ENCODE assay signal across 24 mouse cellular contexts in the genomic region with DNA sequence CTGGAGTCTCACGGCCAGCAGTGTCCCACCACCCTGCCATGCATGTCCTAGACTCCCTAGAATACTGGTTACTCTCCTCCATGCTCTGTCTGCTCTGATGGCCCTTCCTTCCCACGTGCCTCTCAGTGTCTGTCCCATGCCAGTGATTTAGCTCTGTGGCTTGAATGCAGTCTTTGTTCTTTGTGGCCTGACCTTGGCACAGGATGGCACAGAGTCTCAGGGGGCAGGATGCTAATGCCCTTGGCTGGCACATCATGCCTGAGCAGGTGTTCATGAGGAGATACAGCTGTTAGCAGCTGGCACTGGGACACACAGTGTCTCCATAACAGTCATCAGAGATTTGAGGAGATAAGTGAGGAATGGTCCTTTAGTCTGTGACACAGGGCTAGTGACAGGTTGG. TPM values are rescaled to one million over a fixed set of nuclear protein-coding genes. Genes with fewer than 3 reads are reported as not detected.
DNase-seq lines count a peak whose midpoint lies in the region; ATAC-seq and TF ChIP-seq lines count a peak whose summit lies in the region.
"Had no signal": no experiment of that assay in that cellular context is flagged by ENCODE, and none has a peak within 500 bp of the region (broad histone marks: within the 10 kb centered on the region; RNA-seq: fewer than 3 reads in every experiment).

No protein-coding gene starts in this region.

- H3K36me3 ChIP-seq in forebrain, embryonic 10.5 days (replicated peaks): peaks cover 95% of the 10 kb centered on the region
- H3K36me3 ChIP-seq in forebrain, embryonic 15.5 days: peaks cover 16% of the 10 kb centered on the region
- peaks cover 92% of the 10 kb centered on the region for H3K36me3 ChIP-seq in midbrain, embryonic 12.5 days
- H3K36me3 ChIP-seq in midbrain, embryonic 11.5 days (ENCODE audit: control insufficient read depth, insufficient read depth, low read length): peaks cover 23% of the 10 kb centered on the region
- no peaks in the 10 kb centered on the region for H3K36me3 ChIP-seq in liver, postnatal 0 days (replicated peaks; ENCODE audit: insufficient read depth, low read length)

- WGBS in forebrain, embryonic 10.5 days: 85% methylated on average over 2 of the region's 2 CpGs
- 70% methylated on average over 2 of the region's 2 CpGs for WGBS in forebrain, embryonic 15.5 days
- 67% methylated on average over 2 of the region's 2 CpGs for WGBS in midbrain, embryonic 12.5 days
- 66% methylated on average over 2 of the region's 2 CpGs for WGBS in midbrain, embryonic 11.5 days
- WGBS in liver, postnatal 0 days (ENCODE audit: insufficient replicate concordance): 63% methylated on average over 2 of the region's 2 CpGs

- H3K4me2 ChIP-seq in forebrain, embryonic 15.5 days (replicated peaks): no peak overlapping the region
- H3K4me2 ChIP-seq in midbrain, embryonic 12.5 days (replicated peaks): no peak overlapping the region
- no peak overlapping the region for H3K4me2 ChIP-seq in midbrain, embryonic 11.5 days
- no peak overlapping the region for H3K4me2 ChIP-seq in liver, postnatal 0 days (ENCODE audit: low read depth, low read length)
- H3K4me2 ChIP-seq: forebrain, embryonic 13.5 days; heart, embryonic 11.5 days; hindbrain, embryonic 15.5 days; neural tube, embryonic 13.5 days had no signal

- H3K9me3 ChIP-seq in forebrain, embryonic 10.5 days: no peaks in the 10 kb centered on the region
- no peaks in the 10 kb centered on the region for H3K9me3 ChIP-seq in forebrain, embryonic 15.5 days
- H3K9me3 ChIP-seq in midbrain, embryonic 12.5 days: no peaks in the 10 kb centered on the region
- H3K9me3 ChIP-seq in midbrain, embryonic 11.5 days (ENCODE audit: control insufficient read depth, low read length): no peaks in the 10 kb centered on the region
- no peaks in the 10 kb centered on the region for H3K9me3 ChIP-seq in liver, postnatal 0 days (ENCODE audit: low read length)
- H3K9me3 ChIP-seq: forebrain, embryonic 13.5 days; hindbrain, embryonic 15.5 days; neural tube, embryonic 13.5 days had no signal

- TF ChIP-seq CTCF in liver, postnatal 0 days (IDR thresholded peaks at IDR 0.05; ENCODE audit: low read depth): no peak

- no peak overlapping the region for H3K9ac ChIP-seq in forebrain, embryonic 15.5 days (replicated peaks)
- 0 out of 2 replicates have a peak overlapping the region, but pooled peaks have one; percentile 20 for H3K9ac ChIP-seq in midbrain, embryonic 12.5 days (replicated peaks)
- no peak overlapping the region for H3K9ac ChIP-seq in midbrain, embryonic 11.5 days (ENCODE audit: low read length)
- H3K9ac ChIP-seq in liver, postnatal 0 days (replicated peaks): no peak overlapping the region
- H3K9ac ChIP-seq: forebrain, embryonic 13.5 days; hindbrain, embryonic 15.5 days; neural tube, embryonic 13.5 days had no signal

- H3K4me3 ChIP-seq in forebrain, embryonic 10.5 days: no peak overlapping the region
- no peak overlapping the region for H3K4me3 ChIP-seq in forebrain, embryonic 15.5 days
- no peak overlapping the region for H3K4me3 ChIP-seq in midbrain, embryonic 12.5 days
- no peak overlapping the region for H3K4me3 ChIP-seq in midbrain, embryonic 11.5 days (ENCODE audit: low read depth, low read length)
- no peak overlapping the region for H3K4me3 ChIP-seq in liver, postnatal 0 days (ENCODE audit: low read depth, low read length)
- H3K4me3 ChIP-seq: forebrain, embryonic 13.5 days; hindbrain, embryonic 15.5 days; neural tube, embryonic 13.5 days had no signal

- no peak for TF ChIP-seq EP300 in liver, postnatal 0 days (IDR thresholded peaks at IDR 0.05; ENCODE audit: low read depth)

- no peak for ATAC-seq in forebrain, embryonic 15.5 days (replicated peaks)
- no peak for ATAC-seq in midbrain, embryonic 12.5 days (ENCODE audit: low FRiP score, low read depth)
- no peak for ATAC-seq in midbrain, embryonic 11.5 days (ENCODE audit: low FRiP score)
- ATAC-seq in liver, postnatal 0 days: no peak
- ATAC-seq: forebrain, embryonic 13.5 days had no signal

- peaks cover 30% of the 10 kb centered on the region for H3K4me1 ChIP-seq in forebrain, embryonic 10.5 days
- peaks cover 22% of the 10 kb centered on the region; the same call in 1 of the 2 replicates for H3K4me1 ChIP-seq in forebrain, embryonic 15.5 days
- peaks cover 27% of the 10 kb centered on the region for H3K4me1 ChIP-seq in midbrain, embryonic 12.5 days
- H3K4me1 ChIP-seq in midbrain, embryonic 11.5 days (ENCODE audit: control insufficient read depth, insufficient read depth, low read length): peaks cover 17% of the 10 kb centered on the region
- no peaks in the 10 kb centered on the region for H3K4me1 ChIP-seq in liver, postnatal 0 days (ENCODE audit: insufficient read depth)

- H3K27me3 ChIP-seq in forebrain, embryonic 10.5 days (ENCODE audit: poor library complexity, severe bottlenecking): no peaks in the 10 kb centered on the region
- no peaks in the 10 kb centered on the region for H3K27me3 ChIP-seq in forebrain, embryonic 15.5 days
- no peaks in the 10 kb centered on the region; the same call in 1 of the 2 replicates for H3K27me3 ChIP-seq in midbrain, embryonic 12.5 days
- no peaks in the 10 kb centered on the region for H3K27me3 ChIP-seq in midbrain, embryonic 11.5 days (ENCODE audit: control insufficient read depth, insufficient read depth, low read length)
- H3K27me3 ChIP-seq in liver, postnatal 0 days (ENCODE audit: insufficient read depth, low read length): no peaks in the 10 kb centered on the region
- H3K27me3 ChIP-seq: forebrain, embryonic 13.5 days; hindbrain, embryonic 15.5 days; neural tube, embryonic 13.5 days had no signal

- H3K27ac ChIP-seq in forebrain, embryonic 10.5 days: 0 out of 2 replicates have a peak overlapping the region, but pooled peaks have one; percentile 35
- H3K27ac ChIP-seq in forebrain, embryonic 15.5 days (replicated peaks): no peak overlapping the region
- no peak overlapping the region for H3K27ac ChIP-seq in midbrain, embryonic 12.5 days (replicated peaks)
- no peak overlapping the region for H3K27ac ChIP-seq in midbrain, embryonic 11.5 days (ENCODE audit: low read depth, low read length)
- H3K27ac ChIP-seq in liver, postnatal 0 days (ENCODE audit: low read depth): no peak overlapping the region
- H3K27ac ChIP-seq: forebrain, embryonic 13.5 days; hindbrain, embryonic 15.5 days; neural tube, embryonic 13.5 days; stomach, postnatal 0 days had no signal

- DNase-seq in forebrain, embryonic 10.5 days (ENCODE audit: extremely low spot score, low spot score): no peak
- peak; percentile 75 for DNase-seq in layer of hippocampus, adult 11-12 months (ENCODE audit: low spot score)
- DNase-seq in layer of hippocampus, postnatal 25 days (ENCODE audit: extremely low spot score in 1 of 2, low spot score in 1 of 2): no peak
- DNase-seq in midbrain, embryonic 11.5 days (ENCODE audit: low spot score, missing footprints): no peak
- DNase-seq in layer of hippocampus, adult 9-11 months: peak; percentile 91
- DNase-seq in liver, postnatal 0 days: no peak
- DNase-seq: cerebellum, postnatal 14 days; gastrocnemius, postnatal 36 days; heart, postnatal 14 days; kidney, adult 18-20 months; kidney, postnatal 10 days; liver; lung, adult 18-20 months; lung, postnatal 36 days; right cerebral cortex, postnatal 14 days; thymus, postnatal 36 days had no signal

RNA-seq across cellular contexts. Expression of a gene that starts 20.8 kb away (rescaled TPM):
- polyA plus RNA-seq in forebrain, embryonic 10.5 days (2016; fragmentation: Nextera tagmentation; extraction: Ambion mirVana): 41.0 and 47.5 TPM in 2 replicates
- polyA plus RNA-seq in forebrain, embryonic 15.5 days (2015; fragmentation: Nextera tagmentation; extraction: Ambion mirVana): 52.2 and 58.4 TPM in 2 replicates
- 100 to 1,000 TPM; 117 to 124 TPM for total RNA-seq in layer of hippocampus, postnatal 25 days (2021)
- polyA plus RNA-seq in midbrain, embryonic 12.5 days (2016; fragmentation: Nextera tagmentation; extraction: Ambion mirVana): 94.6 and 109 TPM in 2 replicates
- polyA plus RNA-seq in midbrain, embryonic 11.5 days (2014; fragmentation: Nextera tagmentation; extraction: Ambion mirVana): 44.1 and 54.4 TPM in 2 replicates
- 0.25 and 0.27 TPM in 2 replicates for polyA plus RNA-seq in liver, postnatal 0 days (2015; fragmentation: Nextera tagmentation; extraction: Ambion mirVana)
- total RNA-seq: MEL had no signal

Comparison
In these comparisons a context has a peak if more than half of its experiments do, and no peak if none do; other contexts are left out.
1. DNase-seq: peak in layer of hippocampus, adult 11-12 months (single experiment) and layer of hippocampus, adult 9-11 months (single experiment); none in forebrain, embryonic 10.5 days (single experiment), layer of hippocampus, postnatal 25 days (0 of 2), midbrain, embryonic 11.5 days (single experiment) and liver, postnatal 0 days (single experiment).
2. RNA of a gene that starts 20.8 kb away (polyA plus RNA-seq): 94.6 to 109 TPM in midbrain, embryonic 12.5 days, 52.2 to 58.4 TPM in forebrain, embryonic 15.5 days, 44.1 to 54.4 TPM in midbrain, embryonic 11.5 days and 41.0 to 47.5 TPM in forebrain, embryonic 10.5 days; 0.25 to 0.27 TPM in liver, postnatal 0 days; every median in the first group is over 10 times any median in the second.